Mouse (Mus musculus) stomach, embryonic 14.5 days (tissue): Measurements from ENCODE around the gene Gnptab. TPM values are rescaled to one million over a fixed set of nuclear protein-coding genes. Genes with fewer than 3 reads are reported as not detected.
"Not testable (repeated sequence)": the region's sequence is repeated elsewhere in the genome, so short reads cannot be mapped to it uniquely, and the experiment has no call there.

Experiments
- ATAC-seq: fragments of 200-750 bp; cut with Nextera tagmentation; 2 replicates; pipeline ENCODE4 v1.8.0; 2017; ENCODE audit warnings: low read depth, moderate TSS enrichment; ENCODE audit not compliant: insufficient number of reproducible peaks, insufficient read depth, low FRiP score
- H3K27ac ChIP-seq: fragments of 300-500 bp; sonication (generic); 2 replicates; pipeline ENCODE4 v1.5.1; 2014; ENCODE audit warnings: mild to moderate bottlenecking, low read length, moderate library complexity, mixed read lengths
- H3K27me3 ChIP-seq: fragments of 300-500 bp; sonication (generic); 2 replicates; pipeline ENCODE4 v1.6.1; 2014; ENCODE audit warnings: low read length, control low read depth, mixed read lengths; ENCODE audit not compliant: control insufficient read depth, insufficient read depth
- H3K36me3 ChIP-seq: fragments of 300-500 bp; sonication (generic); 2 replicates; pipeline ENCODE4 v1.6.1; 2014; ENCODE audit warnings: mild to moderate bottlenecking, control low read depth, low read length, moderate library complexity, mixed read lengths; ENCODE audit not compliant: control insufficient read depth, insufficient read depth
- H3K4me1 ChIP-seq: fragments of 300-500 bp; sonication (generic); 2 replicates; pipeline ENCODE4 v1.6.1; 2014; ENCODE audit warnings: low read length, control low read depth, mixed read lengths; ENCODE audit not compliant: control insufficient read depth, insufficient read depth
- H3K4me2 ChIP-seq: fragments of 300-500 bp; sonication (generic); replicated peaks from 2 replicates; pipeline ENCODE4 v1.6.1; 2014; ENCODE audit warnings: low read depth, low read length, control low read depth
- H3K4me3 ChIP-seq: fragments of 300-500 bp; sonication (generic); 2 replicates; pipeline ENCODE4 v1.5.1; 2014; ENCODE audit warnings: low read depth, low read length, control low read depth
- H3K9ac ChIP-seq: fragments of 300-500 bp; sonication (generic); replicated peaks from 2 replicates; pipeline ENCODE4 v1.6.1; 2014; ENCODE audit warnings: low read depth, mild to moderate bottlenecking, control low read depth, low read length, moderate library complexity, mixed read lengths
- H3K9me3 ChIP-seq: fragments of 300-500 bp; sonication (generic); 2 replicates; pipeline ENCODE4 v1.6.1; 2016; ENCODE audit warnings: low read depth, low read length, control low read depth; ENCODE audit not compliant: control insufficient read depth
- WGBS: fragments of 180-500 bp; shearing (Covaris S2); extraction: QIAGEN DNeasy Blood & Tissue Kit; methylation state at CpG from one replicate; pipeline ENCODE4 v1.1.7; 2014; 5-methylcytosine and 5-hydroxymethylcytosine counted together
- polyA plus RNA-seq: library from polyadenylated mRNA; unstranded; fragments of >200 nt; fragmentation: Nextera tagmentation; extraction: Ambion mirVana; gene quantifications from 2 replicates; pipeline ENCODE4 v1.2.1, GENCODE M21; 2014

Gnptab gene
- polyA plus RNA-seq, 1 experiment from 2014 or later: 10.7 TPM

DNA sequence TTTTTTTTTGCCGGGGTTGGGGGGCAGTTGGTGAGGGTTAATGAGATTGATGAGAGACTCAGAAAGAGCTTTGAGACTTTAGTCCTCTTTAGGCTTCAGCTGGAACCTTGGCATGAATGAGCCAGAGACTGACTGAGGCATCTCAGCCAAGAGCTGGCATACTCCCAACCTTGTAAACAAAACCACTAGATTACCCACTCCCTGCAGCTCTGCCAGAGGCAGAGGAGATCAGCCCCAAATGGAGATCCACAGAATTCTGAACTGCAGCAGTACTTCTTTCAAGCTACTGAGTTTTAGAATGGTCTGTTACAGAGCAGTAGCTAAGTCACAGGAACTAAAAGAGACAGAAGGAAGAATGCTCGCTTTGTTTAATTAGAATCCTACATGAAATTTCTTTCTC lies 72.3 kb downstream of the Gnptab start:
- Histone ChIP-seq H3K4me1 (no peaks in the 10 kb centered on the region), H3K9ac (no peak overlapping the region), H3K9me3 (no peaks in the 10 kb centered on the region), H3K27me3 (no peaks in the 10 kb centered on the region), H3K4me2 (no peak overlapping the region), H3K27ac (no peak overlapping the region), H3K4me3 (no peak overlapping the region), H3K36me3 (no peaks in the 10 kb centered on the region; the same call in 1 of the 2 replicates)
- ATAC-seq: no peak
- 72% methylated on average over 2 of the region's 2 CpGs for WGBS

- no peaks in the 10 kb centered on the region for H3K4me1 ChIP-seq
- no peak overlapping the region for H3K27ac ChIP-seq
- H3K4me2 ChIP-seq: no peak overlapping the region
- no peaks in the 10 kb centered on the region for H3K36me3 ChIP-seq
- no peak overlapping the region for H3K9ac ChIP-seq
- H3K9me3 ChIP-seq: no peaks in the 10 kb centered on the region
- no peak for ATAC-seq
- no peak overlapping the region for H3K4me3 ChIP-seq
- no peaks in the 10 kb centered on the region for H3K27me3 ChIP-seq
- whole genome bisulfite sequencing: 80% methylated on average over 6 of the region's 6 CpGs
These were observed 73.1 kb downstream of the Gnptab start for GRCm38 (mm10) chr10:88451990-88452389.

GRCm38 (mm10) chr10:88457816-88458215 lies 78.9 kb downstream of the Gnptab start:
- H3K9ac ChIP-seq: no peak overlapping the region
- no peaks in the 10 kb centered on the region for H3K9me3 ChIP-seq
- 29% methylated on average over 6 of the region's 6 CpGs for WGBS
- no peak overlapping the region for H3K4me3 ChIP-seq
- no peak overlapping the region for H3K4me2 ChIP-seq
- no peaks in the 10 kb centered on the region for H3K4me1 ChIP-seq
- no peaks in the 10 kb centered on the region for H3K36me3 ChIP-seq
- no peaks in the 10 kb centered on the region for H3K27me3 ChIP-seq
- ATAC-seq: no peak
- no peak overlapping the region for H3K27ac ChIP-seq

GRCm38 (mm10) chr10:88459502-88459992 lies 80.6 kb downstream of the Gnptab start, which contains the start of gene Sycp3:
Sycp3 (plus strand) TSS chr10:88459569.
- H3K4me2 ChIP-seq: no peak within 1 kb of the TSS
- H3K9me3 ChIP-seq: no peaks in the 10 kb centered on the region
- no peaks in the 10 kb centered on the region for H3K4me1 ChIP-seq
- no peaks in the 10 kb centered on the region for H3K36me3 ChIP-seq
- no peak within 1 kb of the TSS for H3K4me3 ChIP-seq
- no peak within 1 kb of the TSS for H3K27ac ChIP-seq
- no peaks in the 10 kb centered on the region for H3K27me3 ChIP-seq
- 80% methylated on average over 33 of the region's 33 CpGs for WGBS
- no peak within 1 kb of the TSS for H3K9ac ChIP-seq
- ATAC-seq: peak; percentile 18; the same call in 1 of the 2 replicates

- Histone ChIP-seq H3K4me1 (no peaks in the 10 kb centered on the region), H3K4me2 (no peak overlapping the region), H3K36me3 (no peaks in the 10 kb centered on the region), H3K27ac (no peak overlapping the region), H3K9ac (no peak overlapping the region), H3K9me3 (no peaks in the 10 kb centered on the region), H3K4me3 (no peak overlapping the region), H3K27me3 (no peaks in the 10 kb centered on the region)
- 0 out of 2 replicates have a peak, but pooled peaks have one; percentile 10 for ATAC-seq
- WGBS: 72% methylated on average over 18 of the region's 18 CpGs
These were observed 81.3 kb downstream of the Gnptab start for GRCm38 (mm10) chr10:88460122-88460820.

DNA sequence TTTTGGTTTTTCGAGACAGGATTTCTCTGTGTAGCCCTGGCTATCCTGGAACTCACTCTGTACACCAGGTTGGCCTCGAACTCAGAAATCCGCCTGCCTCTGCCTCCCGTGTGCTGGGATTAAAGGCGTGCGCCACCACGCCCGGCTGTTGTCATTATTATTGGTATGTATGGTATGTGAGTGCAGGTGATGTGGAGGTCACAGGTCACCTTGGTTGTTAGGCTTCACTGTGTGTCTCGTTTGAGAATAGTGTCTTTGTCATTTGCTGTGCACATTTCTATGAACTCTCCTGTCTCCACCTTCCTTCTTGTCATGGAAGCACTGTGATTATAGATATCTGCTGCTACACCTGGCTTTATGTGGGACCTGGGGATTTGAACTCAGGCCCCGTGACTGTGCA lies 103.9 kb downstream of the Gnptab start:
- 89% methylated on average over 10 of the region's 10 CpGs for WGBS
- H3K36me3 ChIP-seq, H3K4me2 ChIP-seq, H3K9ac ChIP-seq, H3K4me1 ChIP-seq, H3K27me3 ChIP-seq, H3K4me3 ChIP-seq, H3K9me3 ChIP-seq, ATAC-seq, H3K27ac ChIP-seq: not testable (repeated sequence)

DNA sequence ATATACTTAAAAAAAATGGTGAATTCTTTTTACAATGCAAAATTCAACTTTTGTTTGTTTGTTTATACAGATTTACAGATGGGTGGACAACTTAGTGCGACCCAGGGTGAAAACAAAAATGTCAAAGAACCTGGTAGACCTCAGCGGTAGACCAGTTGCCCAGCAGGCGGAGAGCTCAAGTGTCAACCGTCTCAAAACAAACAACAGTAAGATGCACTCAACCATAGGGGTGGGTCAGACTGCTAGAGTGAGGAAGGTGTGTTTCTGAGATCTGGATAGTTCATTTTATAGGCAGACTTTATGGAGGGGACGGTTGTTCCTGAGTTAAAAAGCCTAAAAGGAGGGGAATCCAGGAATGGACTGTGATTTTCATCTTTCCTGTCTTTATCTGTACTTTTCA lies 109.7 kb downstream of the Gnptab start:
- no peaks in the 10 kb centered on the region for H3K36me3 ChIP-seq
- H3K4me1 ChIP-seq: no peaks in the 10 kb centered on the region
- H3K4me2 ChIP-seq: no peak overlapping the region
- ATAC-seq: no peak
- no peaks in the 10 kb centered on the region for H3K27me3 ChIP-seq
- no peak overlapping the region for H3K27ac ChIP-seq
- no peaks in the 10 kb centered on the region for H3K9me3 ChIP-seq
- no peak overlapping the region for H3K4me3 ChIP-seq
- 90% methylated on average over 5 of the region's 5 CpGs for WGBS
- no peak overlapping the region for H3K9ac ChIP-seq

GRCm38 (mm10) chr10:88491632-88492031 lies 112.7 kb downstream of the Gnptab start:
- no peak overlapping the region for H3K27ac ChIP-seq
- ATAC-seq: no peak
- H3K9ac ChIP-seq: no peak overlapping the region
- H3K36me3 ChIP-seq: no peaks in the 10 kb centered on the region
- no peaks in the 10 kb centered on the region for H3K4me1 ChIP-seq
- WGBS: 62% methylated on average over 7 of the region's 7 CpGs
- no peaks in the 10 kb centered on the region for H3K27me3 ChIP-seq
- no peaks in the 10 kb centered on the region for H3K9me3 ChIP-seq
- H3K4me3 ChIP-seq: no peak overlapping the region
- no peak overlapping the region for H3K4me2 ChIP-seq

DNA sequence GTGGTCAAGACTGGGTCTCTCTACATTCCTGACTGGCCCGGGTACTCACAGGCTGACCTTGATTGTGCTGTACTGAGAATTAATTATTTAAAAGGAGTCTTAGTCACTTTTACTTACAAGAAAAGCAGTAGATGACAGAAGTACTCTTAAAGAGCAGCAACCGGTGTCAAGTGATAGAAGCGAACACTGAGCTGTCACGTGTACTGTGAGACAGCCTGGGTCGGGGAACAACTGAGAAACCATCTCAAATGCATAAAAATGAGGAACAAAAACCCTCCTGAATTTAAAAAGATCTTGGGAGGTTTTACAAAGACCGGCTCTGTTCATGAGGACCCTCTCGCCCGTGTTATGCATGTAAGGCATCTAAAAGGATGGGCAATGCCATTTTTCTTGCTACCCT lies 113.7 kb downstream of the Gnptab start:
- H3K4me2 ChIP-seq: no peak overlapping the region
- ATAC-seq: no peak
- no peak overlapping the region for H3K4me3 ChIP-seq
- H3K9ac ChIP-seq: no peak overlapping the region
- H3K4me1 ChIP-seq: no peaks in the 10 kb centered on the region
- no peaks in the 10 kb centered on the region for H3K27me3 ChIP-seq
- no peaks in the 10 kb centered on the region for H3K9me3 ChIP-seq
- H3K27ac ChIP-seq: no peak overlapping the region
- 83% methylated on average over 8 of the region's 8 CpGs for WGBS
- no peaks in the 10 kb centered on the region for H3K36me3 ChIP-seq
